Mouse (Mus musculus) spleen, adult 12 weeks (tissue): ENCODE data around the gene Il16.
A peak's percentile ranks its signal among the peaks of the same experiment; 100 is the strongest.

ENCODE experiments used
- DNase-seq: peaks from one replicate; pipeline ENCODE4 v3.0.0; 2022; ENCODE audit warnings: low spot score

Il16 gene

GRCm38 (mm10) chr7:83606796-83607195 lies 138.7 kb downstream of the Il16 start:
- no peak for DNase-seq

GRCm38 (mm10) chr7:83604180-83604944 lies 141.2 kb downstream of the Il16 start:
- no peak for DNase-seq

DNA sequence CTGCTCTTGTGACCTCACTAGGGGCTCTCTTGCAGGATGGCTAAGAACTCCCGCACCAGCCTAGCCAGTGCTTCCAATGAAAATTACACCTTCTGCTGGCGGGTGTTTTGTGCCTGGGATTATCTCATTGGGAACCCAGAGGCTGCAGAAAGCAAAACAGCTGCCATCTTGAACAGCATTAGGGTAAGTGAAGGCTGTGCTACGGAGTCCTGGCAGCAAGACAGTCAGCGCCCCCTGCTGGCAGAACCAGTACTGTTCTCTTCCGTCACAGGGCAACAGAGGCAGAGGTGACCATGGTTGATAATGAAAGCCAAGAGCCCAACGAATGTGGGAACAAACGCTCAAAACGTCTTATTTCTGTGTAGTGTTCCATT lies 145.6 kb downstream of the Il16 start:
- peak; percentile 33 for DNase-seq

DNA sequence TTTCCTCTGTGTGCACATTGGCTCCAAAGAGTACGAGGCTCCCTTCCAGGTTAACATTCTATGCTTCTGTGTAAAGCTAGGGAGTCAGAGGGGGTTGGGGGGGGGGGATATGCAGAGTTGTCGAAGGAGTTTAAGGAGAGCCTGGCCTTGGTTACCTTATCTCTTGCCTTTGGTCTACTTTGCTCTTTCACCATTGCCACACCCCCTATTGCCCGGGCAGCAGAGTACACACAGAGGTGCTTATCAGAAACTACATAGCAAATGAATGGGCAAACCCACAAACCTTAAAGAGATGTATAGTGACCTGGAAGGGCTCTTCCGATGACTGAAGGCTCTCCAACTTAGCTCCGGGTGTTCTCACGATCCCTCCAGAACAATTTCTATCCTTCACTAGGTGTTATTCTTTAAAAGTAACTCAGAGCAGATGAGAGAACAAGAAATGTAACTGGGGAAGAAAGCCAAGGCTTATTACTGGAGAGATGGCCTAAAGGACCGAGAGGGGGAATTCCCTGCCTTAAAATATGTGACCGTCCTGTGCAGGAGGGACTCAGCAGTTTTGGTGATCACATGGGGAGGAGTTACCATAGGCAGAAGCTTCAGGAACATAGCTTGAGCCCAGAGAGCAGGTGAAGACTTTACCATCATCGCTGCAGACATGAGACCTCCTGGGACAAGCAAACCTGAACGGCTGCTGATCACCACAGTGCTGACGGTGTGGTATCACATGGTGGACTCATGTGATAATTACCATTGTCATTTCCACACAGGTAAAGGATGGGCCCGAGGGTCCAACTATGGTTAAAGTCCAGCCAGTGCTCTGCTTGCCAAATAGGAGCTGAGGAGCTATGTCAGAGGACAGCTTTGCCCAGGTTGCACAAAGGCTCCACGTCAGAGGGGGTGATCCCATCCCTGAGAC lies 146.3 kb downstream of the Il16 start:
- DNase-seq, result no peak

DNA sequence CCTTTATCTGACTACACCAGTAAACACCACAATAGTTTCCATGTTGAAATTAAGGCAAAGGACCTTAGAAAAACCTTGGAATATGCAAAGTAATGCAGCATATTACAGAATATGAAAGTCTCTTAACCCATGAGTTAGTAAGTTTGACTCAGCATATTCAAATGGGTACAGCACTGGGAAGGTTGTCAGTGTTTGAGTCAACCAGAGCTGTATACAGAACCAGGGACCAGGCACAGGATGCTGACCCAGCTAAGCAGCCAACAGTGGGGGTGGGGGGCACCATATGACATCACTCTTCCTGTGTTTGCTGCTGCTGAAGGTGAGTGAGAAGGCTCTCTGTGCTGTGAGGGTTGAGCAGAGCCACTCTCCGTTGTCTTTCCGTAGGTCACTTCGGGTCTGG lies 148.5 kb downstream of the Il16 start:
- no peak for DNase-seq

DNA sequence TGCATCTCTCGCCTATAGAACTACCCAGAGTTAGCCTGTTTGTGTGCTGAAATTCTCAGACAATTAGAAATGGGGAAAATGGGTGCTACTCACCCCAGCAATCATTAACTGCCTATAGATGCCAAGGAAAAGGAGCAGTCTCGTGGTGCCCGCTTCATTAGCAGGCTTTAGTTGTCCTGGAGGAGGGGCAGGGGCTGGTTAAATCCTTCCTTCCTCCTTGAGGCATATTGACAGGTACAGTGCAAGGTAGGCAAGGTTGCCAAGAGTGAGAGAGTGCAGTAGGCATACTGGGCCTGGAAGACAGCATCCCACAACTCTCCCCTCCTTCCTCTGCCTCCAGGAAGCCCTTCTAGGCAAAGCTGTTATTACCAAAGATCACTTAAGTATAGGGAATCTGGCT lies 151.5 kb downstream of the Il16 start:
- no peak for DNase-seq
